Mouse (Mus musculus) intestine, embryonic 15.5 days (tissue): ENCODE data around the gene Tox2. TPM values are rescaled to one million over a fixed set of nuclear protein-coding genes. Genes with fewer than 3 reads are reported as not detected.
A peak's percentile ranks its signal among the peaks of the same experiment; 100 is the strongest.

ENCODE experiments used
- ATAC-seq: fragments of 200-750 bp; cut with Nextera tagmentation; 2 replicates; pipeline ENCODE4 v1.8.0; 2017; ENCODE audit warnings: moderate TSS enrichment, moderate library complexity
- H3K27ac ChIP-seq: fragments of 300-500 bp; sonication (generic); 2 replicates; pipeline ENCODE4 v1.5.1; 2015; ENCODE audit warnings: mild to moderate bottlenecking, inconsistent platforms
- H3K27me3 ChIP-seq: fragments of 300-500 bp; sonication (generic); replicated peaks from 2 replicates; pipeline ENCODE4 v1.6.1; 2015; ENCODE audit warnings: inconsistent platforms
- H3K36me3 ChIP-seq: fragments of 300-500 bp; sonication (generic); 2 replicates; pipeline ENCODE4 v1.6.1; 2015; ENCODE audit warnings: inconsistent platforms
- H3K4me1 ChIP-seq: fragments of 300-500 bp; sonication (generic); replicated peaks from 2 replicates; pipeline ENCODE4 v1.6.1; 2015; ENCODE audit warnings: inconsistent platforms
- H3K4me2 ChIP-seq: fragments of 300-500 bp; sonication (generic); replicated peaks from 2 replicates; pipeline ENCODE4 v1.6.1; 2015; ENCODE audit warnings: mild to moderate bottlenecking, inconsistent platforms
- H3K4me3 ChIP-seq: fragments of 300-500 bp; sonication (generic); replicated peaks from 2 replicates; pipeline ENCODE4 v1.5.1; 2015; ENCODE audit warnings: inconsistent platforms
- H3K9ac ChIP-seq: fragments of 300-500 bp; sonication (generic); 2 replicates; pipeline ENCODE4 v1.6.1; 2015; ENCODE audit warnings: inconsistent platforms
- H3K9me3 ChIP-seq: fragments of 300-500 bp; sonication (generic); 2 replicates; pipeline ENCODE4 v1.6.1; 2016; ENCODE audit warnings: inconsistent platforms
- WGBS: fragments of 180-500 bp; shearing (Covaris S2); methylation state at CpG from one replicate; pipeline ENCODE4 v1.1.7; 2015; 5-methylcytosine and 5-hydroxymethylcytosine counted together
- polyA plus RNA-seq: library from polyadenylated mRNA; unstranded; fragments of >200 nt; fragmentation: Nextera tagmentation; extraction: Ambion mirVana; gene quantifications from 2 replicates; pipeline ENCODE4 v1.2.1, GENCODE M21; 2015

The Tox2 gene
- polyA plus RNA-seq, 1 experiment from 2014 or later = 6.1 TPM

GRCm38 (mm10) chr2:163301641-163302040 lies 98.7 kb downstream of the Tox2 start:
- Histone ChIP-seq H3K9me3 (no peaks in the 10 kb centered on the region), H3K4me3 (no peak overlapping the region), H3K4me1 (peaks cover 9% of the 10 kb centered on the region; the same call in 1 of the 2 replicates), H3K9ac (no peak overlapping the region), H3K27ac (no peak overlapping the region), H3K27me3 (0 out of 2 replicates have a peak, but pooled peaks cover 3% of the 10 kb centered on the region), H3K4me2 (no peak overlapping the region), H3K36me3 (no peaks in the 10 kb centered on the region)
- no peak for ATAC-seq
- WGBS = 42% methylated on average over 5 of the region's 5 CpGs

DNA sequence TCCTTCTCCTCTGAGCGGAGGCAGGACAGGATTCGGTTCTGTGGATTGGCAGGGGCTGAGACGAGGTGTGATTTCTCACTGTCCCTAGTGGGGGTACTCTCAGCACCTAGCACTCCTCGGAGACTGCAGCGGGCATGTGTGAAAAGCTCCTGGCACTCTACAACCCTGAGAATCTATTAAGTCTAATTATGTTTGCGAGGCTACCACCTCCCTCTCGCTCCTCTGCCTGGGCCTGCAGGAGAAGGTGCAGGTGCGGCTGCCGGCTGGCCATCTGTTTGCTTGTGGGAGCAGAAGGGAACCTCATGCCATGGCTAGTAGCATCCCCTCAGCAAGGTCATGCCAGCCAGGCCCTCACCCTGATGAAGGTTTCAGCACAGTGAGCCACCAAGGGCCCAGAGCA lies 100.1 kb downstream of the Tox2 start:
- ATAC-seq = no peak
- Histone ChIP-seq H3K9ac (no peak overlapping the region), H3K4me3 (no peak overlapping the region), H3K36me3 (no peaks in the 10 kb centered on the region), H3K4me2 (no peak overlapping the region), H3K4me1 (peaks cover 9% of the 10 kb centered on the region; the same call in 1 of the 2 replicates), H3K9me3 (no peaks in the 10 kb centered on the region), H3K27me3 (0 out of 2 replicates have a peak, but pooled peaks cover 3% of the 10 kb centered on the region), H3K27ac (no peak overlapping the region)
- 62% methylated on average over 9 of the region's 9 CpGs for WGBS

GRCm38 (mm10) chr2:163309376-163309775 lies 106.5 kb downstream of the Tox2 start:
- H3K4me1 ChIP-seq = no peaks in the 10 kb centered on the region
- WGBS = 91% methylated on average over 17 of the region's 17 CpGs
- H3K4me3 ChIP-seq = no peak overlapping the region
- H3K9me3 ChIP-seq = no peaks in the 10 kb centered on the region
- ATAC-seq = no peak
- no peak overlapping the region for H3K9ac ChIP-seq
- no peak overlapping the region for H3K27ac ChIP-seq
- H3K27me3 ChIP-seq = no peaks in the 10 kb centered on the region
- H3K4me2 ChIP-seq = no peak overlapping the region
- no peaks in the 10 kb centered on the region for H3K36me3 ChIP-seq

DNA sequence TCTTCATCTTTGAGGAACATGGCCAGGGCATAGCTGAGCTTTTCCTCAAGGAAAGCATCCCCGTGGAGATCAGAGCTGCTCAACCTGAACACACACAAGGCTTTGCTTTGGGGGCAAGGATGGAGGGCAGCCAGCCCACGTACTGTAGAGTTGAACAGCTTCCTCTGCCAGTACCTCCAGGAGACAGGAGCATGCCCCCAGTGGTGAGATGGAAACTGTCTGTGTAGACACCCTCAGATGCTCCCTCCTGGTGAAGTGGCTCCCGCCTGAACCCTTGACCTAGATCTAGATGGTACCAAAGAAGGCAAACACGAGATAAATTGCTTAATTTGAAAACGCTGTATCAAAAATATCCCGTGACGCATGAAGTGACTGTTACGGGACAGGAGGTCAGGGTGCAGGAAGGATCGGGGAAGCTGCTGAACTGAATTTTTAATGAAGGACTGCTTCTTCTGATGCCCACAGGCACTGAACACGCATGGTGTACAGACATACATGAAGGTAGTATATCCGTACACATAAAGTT lies 107.3 kb downstream of the Tox2 start:
- Histone ChIP-seq H3K9me3 (no peaks in the 10 kb centered on the region), H3K4me2 (no peak overlapping the region), H3K36me3 (no peaks in the 10 kb centered on the region), H3K27me3 (no peaks in the 10 kb centered on the region), H3K27ac (no peak overlapping the region), H3K4me1 (no peaks in the 10 kb centered on the region), H3K4me3 (no peak overlapping the region), H3K9ac (no peak overlapping the region)
- no peak for ATAC-seq
- 72% methylated on average over 11 of the region's 11 CpGs for WGBS

DNA sequence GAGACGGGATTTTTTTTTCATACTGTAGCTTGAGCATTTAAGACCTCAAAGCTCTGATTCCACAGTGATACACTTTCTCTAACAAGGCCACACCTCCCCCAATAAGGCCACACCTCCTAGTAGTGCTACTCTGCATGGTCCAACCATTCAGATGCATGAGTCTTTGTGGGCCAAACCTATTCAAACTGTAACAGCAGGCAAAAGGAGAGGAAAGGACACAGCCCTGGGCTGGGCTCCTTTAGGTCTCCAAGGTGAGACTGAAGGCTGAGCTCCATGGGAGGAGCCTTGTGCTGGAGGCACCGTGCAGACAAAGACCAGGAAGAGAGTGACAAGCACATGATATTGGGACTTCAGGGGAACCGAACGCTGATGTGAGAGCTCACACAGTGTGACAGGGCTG lies 114.4 kb downstream of the Tox2 start:
- no peak for ATAC-seq
- H3K27me3 ChIP-seq = no peaks in the 10 kb centered on the region
- no peak overlapping the region for H3K4me2 ChIP-seq
- H3K9ac ChIP-seq = no peak overlapping the region
- H3K4me3 ChIP-seq = no peak overlapping the region
- no peak overlapping the region for H3K27ac ChIP-seq
- no peaks in the 10 kb centered on the region for H3K9me3 ChIP-seq
- 65% methylated on average over 4 of the region's 4 CpGs for WGBS
- H3K36me3 ChIP-seq = no peaks in the 10 kb centered on the region
- no peaks in the 10 kb centered on the region for H3K4me1 ChIP-seq

DNA sequence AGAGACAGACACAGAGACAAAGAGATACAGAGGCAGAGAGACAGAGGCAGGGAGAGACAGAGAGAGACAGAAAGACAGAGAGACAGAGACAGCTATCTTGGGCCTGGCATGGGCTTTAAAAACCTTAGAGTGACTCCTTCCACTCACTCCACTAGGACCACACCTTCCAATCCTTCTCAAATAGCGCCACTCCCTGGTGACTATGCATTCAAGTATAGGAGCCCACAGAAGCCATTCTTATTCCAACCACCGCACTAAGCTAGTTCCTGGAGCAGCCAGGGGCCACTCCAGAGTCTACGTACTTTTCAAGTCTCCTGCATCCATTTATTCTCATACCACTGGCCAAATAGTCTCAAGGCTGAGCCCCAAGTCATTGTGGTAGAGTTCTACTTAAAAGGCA lies 115.9 kb downstream of the Tox2 start:
- Histone ChIP-seq H3K4me1 (no peaks in the 10 kb centered on the region), H3K4me2 (no peak overlapping the region), H3K27me3 (no peaks in the 10 kb centered on the region), H3K9ac (no peak overlapping the region), H3K9me3 (no peaks in the 10 kb centered on the region), H3K36me3 (no peaks in the 10 kb centered on the region), H3K4me3 (no peak overlapping the region), H3K27ac (no peak overlapping the region)
- ATAC-seq = no peak
- 77% methylated on average over 3 of the region's 3 CpGs for WGBS

GRCm38 (mm10) chr2:163323163-163323562 lies 120.2 kb downstream of the Tox2 start:
- Histone ChIP-seq H3K9me3 (no peaks in the 10 kb centered on the region), H3K4me1 (no peaks in the 10 kb centered on the region), H3K4me2 (no peak overlapping the region), H3K4me3 (no peak overlapping the region), H3K27me3 (no peaks in the 10 kb centered on the region), H3K27ac (no peak overlapping the region), H3K9ac (no peak overlapping the region), H3K36me3 (no peaks in the 10 kb centered on the region)
- ATAC-seq = no peak
- 11% methylated on average over 1 of the region's 1 CpGs for WGBS

DNA sequence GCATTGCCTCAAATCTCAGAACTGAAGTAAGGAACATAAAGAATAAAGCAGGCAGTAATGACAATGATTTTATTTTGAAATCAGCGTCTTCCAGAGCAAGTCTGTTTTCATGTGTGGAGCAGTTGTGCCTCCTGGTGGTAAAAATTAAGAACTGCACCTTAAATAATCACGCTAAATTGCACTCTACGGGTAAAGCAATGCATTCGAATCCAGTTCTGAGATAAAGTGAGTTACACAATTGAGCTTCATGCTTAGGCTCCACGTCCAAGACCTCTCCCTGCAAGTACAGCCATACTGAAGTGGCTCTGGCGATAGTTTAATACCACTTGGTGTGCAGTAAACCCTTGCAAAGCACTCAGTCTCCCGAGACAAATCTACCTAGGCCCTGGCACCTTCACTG lies 127.8 kb downstream of the Tox2 start:
- H3K4me2 ChIP-seq = no peak overlapping the region
- H3K9ac ChIP-seq = no peak overlapping the region
- 0 out of 2 replicates have a peak, but pooled peaks cover 1% of the 10 kb centered on the region for H3K27me3 ChIP-seq
- H3K36me3 ChIP-seq = no peaks in the 10 kb centered on the region
- no peak overlapping the region for H3K4me3 ChIP-seq
- H3K9me3 ChIP-seq = no peaks in the 10 kb centered on the region
- no peaks in the 10 kb centered on the region for H3K4me1 ChIP-seq
- ATAC-seq = no peak; the same call in 1 of the 2 replicates
- WGBS = 23% methylated on average over 7 of the region's 7 CpGs
- H3K27ac ChIP-seq = no peak overlapping the region

GRCm38 (mm10) chr2:163331423-163331822 lies 128.5 kb downstream of the Tox2 start:
- ATAC-seq = no peak
- Histone ChIP-seq H3K36me3 (no peaks in the 10 kb centered on the region), H3K9me3 (no peaks in the 10 kb centered on the region), H3K9ac (no peak overlapping the region), H3K27me3 (0 out of 2 replicates have a peak, but pooled peaks cover 3% of the 10 kb centered on the region), H3K4me2 (no peak overlapping the region), H3K4me3 (no peak overlapping the region), H3K27ac (no peak overlapping the region), H3K4me1 (no peaks in the 10 kb centered on the region)
- 82% methylated on average over 6 of the region's 6 CpGs for WGBS

DNA sequence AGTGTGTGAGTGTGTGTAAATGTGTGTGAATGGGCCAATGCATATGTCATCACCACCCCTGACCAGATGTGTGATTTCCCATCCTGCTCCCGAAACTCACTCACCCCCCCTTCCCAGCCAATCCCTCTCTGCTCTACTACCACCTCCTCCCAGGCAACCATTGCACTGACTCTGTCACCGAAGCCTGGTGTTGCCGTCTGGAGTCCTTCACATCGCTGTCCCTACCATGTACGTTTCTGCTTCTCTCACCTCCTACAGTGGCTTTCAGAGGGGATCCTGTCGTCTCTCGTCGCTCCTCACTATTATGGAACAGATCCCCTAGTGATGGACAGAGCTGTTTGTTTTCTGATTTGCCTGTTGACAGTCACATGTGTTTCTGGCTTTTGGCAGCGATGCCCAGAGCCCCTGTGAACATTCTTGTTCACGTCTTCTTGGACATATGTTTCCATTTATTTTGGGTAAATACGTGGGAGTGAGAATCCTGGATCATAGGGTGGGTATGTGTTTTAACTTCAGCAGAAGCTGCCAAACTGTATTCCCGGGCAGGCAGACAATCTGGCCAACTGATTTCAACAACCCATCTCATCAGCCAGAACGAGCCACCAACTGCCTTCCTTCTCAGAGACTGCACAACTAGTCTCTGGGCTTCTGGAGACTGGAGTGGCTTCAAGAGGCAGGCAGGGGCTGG lies 129.6 kb downstream of the Tox2 start:
- Histone ChIP-seq H3K4me3 (no peak overlapping the region), H3K9ac (no peak overlapping the region), H3K36me3 (no peaks in the 10 kb centered on the region), H3K27me3 (peaks cover 4% of the 10 kb centered on the region), H3K9me3 (no peaks in the 10 kb centered on the region), H3K27ac (no peak overlapping the region), H3K4me1 (no peaks in the 10 kb centered on the region), H3K4me2 (no peak overlapping the region)
- no peak for ATAC-seq
- WGBS = 74% methylated on average over 13 of the region's 13 CpGs

- Histone ChIP-seq H3K4me2 (no peak overlapping the region), H3K9me3 (no peaks in the 10 kb centered on the region), H3K9ac (no peak overlapping the region), H3K27ac (no peak overlapping the region), H3K36me3 (no peaks in the 10 kb centered on the region), H3K4me3 (no peak overlapping the region), H3K4me1 (peaks cover 10% of the 10 kb centered on the region; the same call in 1 of the 2 replicates), H3K27me3 (peaks cover 36% of the 10 kb centered on the region)
- 26% methylated on average over 9 of the region's 9 CpGs for WGBS
- peak; percentile 80 for ATAC-seq
These were observed 137.3 kb downstream of the Tox2 start for GRCm38 (mm10) chr2:163340263-163340662.

GRCm38 (mm10) chr2:163343671-163344070 lies 140.7 kb downstream of the Tox2 start:
- H3K4me3 ChIP-seq = no peak overlapping the region
- no peak overlapping the region for H3K4me2 ChIP-seq
- no peaks in the 10 kb centered on the region for H3K36me3 ChIP-seq
- no peak overlapping the region for H3K9ac ChIP-seq
- peaks cover 10% of the 10 kb centered on the region; the same call in 1 of the 2 replicates for H3K4me1 ChIP-seq
- no peak overlapping the region for H3K27ac ChIP-seq
- H3K9me3 ChIP-seq = no peaks in the 10 kb centered on the region
- ATAC-seq = no peak
- 94% methylated on average over 4 of the region's 4 CpGs for WGBS
- peaks cover 20% of the 10 kb centered on the region for H3K27me3 ChIP-seq
